Mouse (Mus musculus): ENCODE results near the gene Psmd8.
"Not testable (repeated sequence)": the region's sequence is repeated elsewhere in the genome, so short reads cannot be mapped to it uniquely, and the experiment has no call there.

Gene Psmd8

GRCm38 (mm10) chr7:29180077-29180853 lies at the start of gene Psmd8:
TSS of gene Psmd8 (minus strand) at chr7:29180701.
- DNase-seq (ENCODE audit: low spot score) = peak; percentile 97

- DNase-seq (ENCODE audit: low spot score) = no peak
These were observed 47.7 kb upstream of the Psmd8 start for GRCm38 (mm10) chr7:29228202-29228601.

GRCm38 (mm10) chr7:29225520-29225919 lies 45.0 kb upstream of the Psmd8 start:
- DNase-seq (ENCODE audit: low spot score) = no peak

GRCm38 (mm10) chr7:29224756-29225394 lies 44.4 kb upstream of the Psmd8 start:
- DNase-seq (ENCODE audit: low spot score) = no peak

- DNase-seq (ENCODE audit: low spot score) = no peak
These were observed 34.3 kb upstream of the Psmd8 start for GRCm38 (mm10) chr7:29214846-29215245.

GRCm38 (mm10) chr7:29214236-29214635 lies 33.7 kb upstream of the Psmd8 start:
- DNase-seq (ENCODE audit: low spot score) = no peak

- DNase-seq (ENCODE audit: low spot score) = peak; percentile 17
These were observed 33.2 kb upstream of the Psmd8 start, which contains the start of gene Catsperg1 for GRCm38 (mm10) chr7:29213675-29214082. TSS of gene Catsperg1 (minus strand) at chr7:29214035.

- DNase-seq (ENCODE audit: low spot score) = not testable (repeated sequence)
These were observed 32.5 kb upstream of the Psmd8 start for GRCm38 (mm10) chr7:29212775-29213560.

- no peak for DNase-seq (ENCODE audit: low spot score)
These were observed 31.8 kb upstream of the Psmd8 start for GRCm38 (mm10) chr7:29212199-29212765.

GRCm38 (mm10) chr7:29211415-29212198 lies 31.1 kb upstream of the Psmd8 start:
- DNase-seq (ENCODE audit: low spot score) = peak; percentile 88

GRCm38 (mm10) chr7:29211013-29211412 lies 30.5 kb upstream of the Psmd8 start:
- peak; percentile 47 for DNase-seq (ENCODE audit: low spot score)

GRCm38 (mm10) chr7:29202577-29202976 lies 22.1 kb upstream of the Psmd8 start:
- no peak for DNase-seq (ENCODE audit: low spot score)

GRCm38 (mm10) chr7:29194230-29194629 lies 13.7 kb upstream of the Psmd8 start:
- DNase-seq (ENCODE audit: low spot score) = not testable (repeated sequence)

GRCm38 (mm10) chr7:29181323-29181722 lies 822 bp upstream of the Psmd8 start:
- not testable (repeated sequence) for DNase-seq (ENCODE audit: low spot score)

GRCm38 (mm10) chr7:29180854-29181236 lies 344 bp upstream of the Psmd8 start:
- DNase-seq (ENCODE audit: low spot score) = no peak

- DNase-seq (ENCODE audit: low spot score) = no peak
These were observed 1.2 kb downstream of the Psmd8 start for GRCm38 (mm10) chr7:29179323-29179722.

GRCm38 (mm10) chr7:29178106-29178505 lies 2.4 kb downstream of the Psmd8 start:
- no peak for DNase-seq (ENCODE audit: low spot score)

- no peak for DNase-seq (ENCODE audit: low spot score)
These were observed 8.0 kb downstream of the Psmd8 start for GRCm38 (mm10) chr7:29172390-29173016.

- DNase-seq (ENCODE audit: low spot score) = peak; percentile 26
These were observed 8.9 kb downstream of the Psmd8 start for GRCm38 (mm10) chr7:29171562-29172097.

- DNase-seq (ENCODE audit: low spot score) = peak; percentile 31
These were observed 9.5 kb downstream of the Psmd8 start for GRCm38 (mm10) chr7:29170755-29171561.
